Mouse (Mus musculus) T-helper 17 cell (primary cell): ENCODE results near the gene Rce1.

Source experiments
- in situ Hi-C, 2 experiments: fragments of 300-600 bp; cut with MboI, MseI; formaldehyde crosslinking; loops; 1 replicate in 1 of 2; 2 replicates in 1 of 2; pipeline ENCODE4 v1.15.1; 2025; ENCODE audit warnings: high pct_unique_total_duplicates in 2 of 2

The Rce1 gene

DNA sequence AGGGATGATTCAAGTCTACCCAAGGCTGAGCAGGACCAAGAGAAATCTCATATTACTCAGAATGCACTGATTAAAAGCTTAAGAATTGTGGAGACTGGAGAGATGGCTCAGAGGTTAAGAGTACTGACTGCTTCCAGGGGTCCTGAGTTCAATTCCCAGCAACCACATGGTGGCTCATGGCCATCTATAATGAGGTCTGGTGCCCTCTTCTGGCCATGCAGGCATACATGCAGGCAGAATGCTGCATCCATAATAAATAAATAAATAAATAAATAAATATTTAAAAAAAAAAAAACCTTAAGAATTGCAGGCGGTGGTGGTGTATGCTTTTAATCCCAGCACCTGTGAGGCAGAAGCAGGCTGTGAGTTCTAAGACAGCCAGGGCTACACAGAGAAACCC lies 52.2 kb downstream of the Rce1 start:
- in situ Hi-C loops = loop anchor here in 1 of 2 experiments (5.0 kb wide), 1 partner anchor 81 kb away; no protein-coding TSS in a partner anchor
